Mouse (Mus musculus) megakaryocyte-erythroid progenitor cell, adult 5 weeks (primary cell): ENCODE results near the gene Prl2c2. TPM values are rescaled to one million over a fixed set of nuclear protein-coding genes. Genes with fewer than 3 reads are reported as not detected.

Source experiments
- polyA plus RNA-seq: library from polyadenylated mRNA; stranded (reverse); fragments of >175 nt; gene quantifications from 2 replicates; pipeline ENCODE4 v1.2.3, GENCODE M21; 2012

Prl2c2 gene
- not detected in 2 replicates for polyA plus RNA-seq

DNA sequence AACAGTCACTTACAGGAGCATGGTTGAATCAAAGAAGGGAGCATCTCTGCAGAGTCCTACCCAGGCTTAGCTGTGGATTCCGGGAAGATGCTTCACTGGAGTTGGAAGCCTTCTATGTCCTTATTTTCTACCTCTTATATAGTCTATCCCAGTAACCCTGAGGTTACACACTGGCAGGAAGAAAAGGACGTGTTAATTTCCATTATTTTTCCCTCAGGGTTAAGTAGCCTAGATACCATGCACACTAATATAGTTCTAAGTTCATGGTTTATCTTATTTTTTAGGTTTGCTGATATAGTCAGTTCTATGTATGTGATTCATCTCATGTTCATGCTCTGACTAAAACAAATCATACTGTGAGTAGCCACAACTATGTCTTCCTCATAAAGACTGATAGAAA is at the start of gene Prl2c2:
Gene Prl2c2, minus strand, starts transcription at position 101 of the 400 bp plus-strand sequence.

Other genes with a start within 250 kb of the Prl2c2 start
- gene Prl2c3, start 205.3 kb downstream of the Prl2c2 start, polyA plus RNA-seq = not detected in 2 replicates
- not detected in 2 replicates for gene Prl2c5, start 177.3 kb upstream of the Prl2c2 start, polyA plus RNA-seq